Mouse (Mus musculus) forebrain, embryonic 13.5 days (tissue): ENCODE data around the gene Olfr49. TPM values are rescaled to one million over a fixed set of nuclear protein-coding genes. Genes with fewer than 3 reads are reported as not detected.
"Not testable (repeated sequence)": the region's sequence is repeated elsewhere in the genome, so short reads cannot be mapped to it uniquely, and the experiment has no call there.

Experiments used
- ATAC-seq: fragments of 200-750 bp; cut with Nextera tagmentation; 2 replicates; pipeline ENCODE4 v1.8.0; 2017
- H3K27ac ChIP-seq: fragments of 300-500 bp; sonication (generic); 2 replicates; pipeline ENCODE4 v1.5.1; 2015; ENCODE audit warnings: inconsistent platforms, mild to moderate bottlenecking, moderate library complexity
- H3K27me3 ChIP-seq: fragments of 300-500 bp; sonication (generic); 2 replicates; pipeline ENCODE4 v1.6.1; 2015; ENCODE audit warnings: mild to moderate bottlenecking, inconsistent platforms
- H3K36me3 ChIP-seq: fragments of 300-500 bp; sonication (generic); 2 replicates; pipeline ENCODE4 v1.6.1; 2015; ENCODE audit warnings: mild to moderate bottlenecking, inconsistent platforms; ENCODE audit not compliant: poor library complexity, severe bottlenecking
- H3K4me1 ChIP-seq: fragments of 300-500 bp; sonication (generic); 2 replicates; pipeline ENCODE4 v1.6.1; 2015; ENCODE audit warnings: inconsistent platforms
- H3K4me2 ChIP-seq: fragments of 300-500 bp; sonication (generic); 2 replicates; pipeline ENCODE4 v1.6.1; 2015; ENCODE audit warnings: inconsistent platforms, mild to moderate bottlenecking, moderate library complexity
- H3K4me3 ChIP-seq: fragments of 300-500 bp; sonication (generic); 2 replicates; pipeline ENCODE4 v1.5.1; 2015; ENCODE audit warnings: mild to moderate bottlenecking, inconsistent platforms
- H3K9ac ChIP-seq: fragments of 300-500 bp; sonication (generic); 2 replicates; pipeline ENCODE4 v1.6.1; 2015; ENCODE audit warnings: mild to moderate bottlenecking, inconsistent platforms
- H3K9me3 ChIP-seq: fragments of 300-500 bp; sonication (generic); replicated peaks from 2 replicates; pipeline ENCODE4 v1.6.1; 2016; ENCODE audit warnings: inconsistent platforms
- WGBS: fragments of 180-500 bp; shearing (Covaris S2); methylation state at CpG from one replicate; pipeline ENCODE4 v1.1.7; 2015; 5-methylcytosine and 5-hydroxymethylcytosine counted together
- polyA plus RNA-seq: library from polyadenylated mRNA; unstranded; fragments of >200 nt; fragmentation: Nextera tagmentation; extraction: Ambion mirVana; gene quantifications from 2 replicates; pipeline ENCODE4 v1.2.1, GENCODE M21; 2015

Gene Olfr49
- polyA plus RNA-seq, 1 experiment from 2014 or later = not detected

- H3K4me1 ChIP-seq = peaks cover 19% of the 10 kb centered on the region
- no peak for ATAC-seq
- H3K27ac ChIP-seq = no peak overlapping the region
- 0 out of 2 replicates have a peak, but pooled peaks cover 4% of the 10 kb centered on the region for H3K9me3 ChIP-seq
- H3K4me3 ChIP-seq = no peak overlapping the region
- no peak overlapping the region for H3K9ac ChIP-seq
- H3K27me3 ChIP-seq = no peaks in the 10 kb centered on the region
- 95% methylated on average over 5 of the region's 5 CpGs for WGBS
- H3K4me2 ChIP-seq = no peak overlapping the region
- H3K36me3 ChIP-seq = peaks cover 38% of the 10 kb centered on the region
Observed at GRCm38 (mm10) chr14:54236881-54237280, 47.9 kb downstream of the Olfr49 start.

- Histone ChIP-seq H3K27ac (no peak overlapping the region), H3K36me3 (peaks cover 29% of the 10 kb centered on the region), H3K4me2 (no peak overlapping the region), H3K4me1 (peaks cover 20% of the 10 kb centered on the region), H3K9ac (0 out of 2 replicates have a peak overlapping the region, but pooled peaks have one; percentile 22), H3K9me3 (no peaks in the 10 kb centered on the region), H3K27me3 (no peaks in the 10 kb centered on the region), H3K4me3 (no peak overlapping the region)
- WGBS = 77% methylated on average over 5 of the region's 5 CpGs
- ATAC-seq = no peak
Observed at GRCm38 (mm10) chr14:54235825-54236540, 48.8 kb downstream of the Olfr49 start.

DNA sequence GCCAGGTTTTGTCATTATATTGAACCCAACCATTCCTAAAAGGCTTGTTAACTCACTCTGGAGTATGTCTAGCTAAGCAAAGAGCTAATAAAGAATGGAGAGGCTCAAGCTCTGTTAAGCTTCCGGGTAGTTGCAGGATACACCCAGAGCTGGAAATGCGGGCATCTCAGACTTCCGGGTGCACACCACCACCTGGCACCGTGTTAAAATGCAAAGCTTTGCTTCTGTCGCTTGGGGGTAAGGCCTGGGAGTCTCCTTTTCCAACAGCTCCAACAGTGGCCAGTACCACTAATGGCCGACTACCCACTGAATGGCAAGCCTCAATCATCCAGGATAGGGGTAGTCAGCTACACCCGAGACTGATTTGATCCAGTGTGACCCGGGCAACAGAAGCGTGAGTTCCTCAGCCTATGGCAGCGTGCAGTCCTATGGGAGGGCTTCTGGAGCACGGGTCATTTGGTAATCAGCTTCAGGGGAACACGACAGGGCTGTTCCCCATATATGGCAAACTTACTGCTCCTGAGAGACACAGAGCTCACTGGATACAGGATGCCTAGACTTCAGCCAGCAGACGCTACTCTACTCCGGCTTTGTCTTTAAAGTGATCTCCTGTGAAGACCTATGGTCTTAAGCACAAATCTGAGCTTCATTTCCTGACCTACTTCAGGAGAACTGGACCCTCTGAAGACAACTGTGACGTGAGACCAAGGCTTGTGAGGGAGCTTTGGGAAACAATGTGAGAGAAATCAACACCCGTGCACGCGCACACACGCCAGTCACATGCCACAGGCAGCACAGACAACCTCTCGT is 50.3 kb downstream of the Olfr49 start:
- 81% methylated on average over 20 of the region's 20 CpGs for WGBS
- H3K4me1 ChIP-seq = peaks cover 21% of the 10 kb centered on the region
- H3K4me3 ChIP-seq = no peak overlapping the region
- peaks cover 23% of the 10 kb centered on the region for H3K36me3 ChIP-seq
- no peak overlapping the region for H3K9ac ChIP-seq
- ATAC-seq = no peak
- no peak overlapping the region for H3K4me2 ChIP-seq
- no peaks in the 10 kb centered on the region for H3K9me3 ChIP-seq
- H3K27ac ChIP-seq = no peak overlapping the region
- no peaks in the 10 kb centered on the region for H3K27me3 ChIP-seq

DNA sequence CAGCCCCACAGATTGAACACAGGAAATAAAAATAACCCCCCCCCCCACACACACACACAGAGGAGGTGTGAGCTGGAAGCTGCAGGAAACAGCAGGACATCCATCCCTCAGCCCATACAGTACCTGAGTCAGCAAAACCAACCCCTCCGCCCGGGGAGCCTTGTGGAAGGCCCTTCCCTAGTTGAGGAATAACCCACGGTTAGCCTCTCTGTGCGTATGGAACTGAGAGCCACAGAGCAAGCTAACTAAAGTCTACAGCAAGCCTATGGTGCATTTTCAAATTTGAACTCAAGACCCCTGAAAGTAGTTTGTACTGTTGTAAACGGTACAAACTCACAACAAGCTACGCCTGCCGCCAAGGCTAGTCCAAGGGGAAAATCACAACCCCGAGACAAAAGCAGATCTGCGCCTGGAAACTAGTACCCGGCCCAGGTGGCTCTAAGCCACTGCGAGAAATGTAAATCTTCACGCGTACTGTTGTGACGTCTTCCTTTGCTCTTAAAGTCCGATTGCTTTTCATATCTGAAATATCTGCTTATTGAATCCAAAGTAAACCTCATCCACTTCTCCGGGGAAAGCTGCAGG is 51.1 kb downstream of the Olfr49 start:
- 84% methylated on average over 16 of the region's 16 CpGs for WGBS

GRCm38 (mm10) chr14:54232811-54233558 is 51.8 kb downstream of the Olfr49 start:
- Histone ChIP-seq H3K4me1 (peaks cover 34% of the 10 kb centered on the region), H3K9me3 (no peaks in the 10 kb centered on the region), H3K9ac (no peak overlapping the region), H3K36me3 (peaks cover 20% of the 10 kb centered on the region), H3K27me3 (no peaks in the 10 kb centered on the region), H3K27ac (peak overlapping the region; percentile 35; the same call in 1 of the 2 replicates), H3K4me2 (no peak overlapping the region), H3K4me3 (no peak overlapping the region)
- WGBS = 55% methylated on average over 9 of the region's 9 CpGs
- no peak for ATAC-seq

More for the DNA sequence above, 51.1 kb downstream of the Olfr49 start:
- H3K36me3 ChIP-seq = peaks cover 23% of the 10 kb centered on the region
- H3K4me2 ChIP-seq = no peak overlapping the region
- no peak overlapping the region for H3K4me3 ChIP-seq
- no peak overlapping the region for H3K9ac ChIP-seq
- ATAC-seq = no peak
- peak overlapping the region; percentile 35; the same call in 1 of the 2 replicates for H3K27ac ChIP-seq
- peaks cover 29% of the 10 kb centered on the region for H3K4me1 ChIP-seq
- H3K27me3 ChIP-seq = no peaks in the 10 kb centered on the region
- H3K9me3 ChIP-seq = no peaks in the 10 kb centered on the region

DNA sequence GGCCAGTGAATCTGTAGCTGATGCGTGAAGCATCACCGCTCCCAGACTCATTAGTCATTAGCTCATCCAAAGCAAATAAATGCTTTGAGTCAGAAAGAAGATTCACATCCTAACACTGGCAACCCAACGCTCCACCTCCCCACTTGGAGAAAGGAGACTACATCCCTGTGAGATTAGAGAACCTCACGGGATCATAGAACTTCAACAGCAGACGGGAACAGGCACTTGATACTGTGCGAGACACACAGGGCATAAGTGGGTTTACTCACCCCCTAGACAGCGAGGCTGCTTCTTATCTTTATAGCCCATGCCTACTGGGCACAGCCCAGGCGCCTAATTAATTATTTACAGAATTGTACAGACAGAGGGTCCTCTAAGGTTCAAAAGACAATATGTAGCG is 52.6 kb downstream of the Olfr49 start:
- H3K4me1 ChIP-seq = peaks cover 34% of the 10 kb centered on the region

DNA sequence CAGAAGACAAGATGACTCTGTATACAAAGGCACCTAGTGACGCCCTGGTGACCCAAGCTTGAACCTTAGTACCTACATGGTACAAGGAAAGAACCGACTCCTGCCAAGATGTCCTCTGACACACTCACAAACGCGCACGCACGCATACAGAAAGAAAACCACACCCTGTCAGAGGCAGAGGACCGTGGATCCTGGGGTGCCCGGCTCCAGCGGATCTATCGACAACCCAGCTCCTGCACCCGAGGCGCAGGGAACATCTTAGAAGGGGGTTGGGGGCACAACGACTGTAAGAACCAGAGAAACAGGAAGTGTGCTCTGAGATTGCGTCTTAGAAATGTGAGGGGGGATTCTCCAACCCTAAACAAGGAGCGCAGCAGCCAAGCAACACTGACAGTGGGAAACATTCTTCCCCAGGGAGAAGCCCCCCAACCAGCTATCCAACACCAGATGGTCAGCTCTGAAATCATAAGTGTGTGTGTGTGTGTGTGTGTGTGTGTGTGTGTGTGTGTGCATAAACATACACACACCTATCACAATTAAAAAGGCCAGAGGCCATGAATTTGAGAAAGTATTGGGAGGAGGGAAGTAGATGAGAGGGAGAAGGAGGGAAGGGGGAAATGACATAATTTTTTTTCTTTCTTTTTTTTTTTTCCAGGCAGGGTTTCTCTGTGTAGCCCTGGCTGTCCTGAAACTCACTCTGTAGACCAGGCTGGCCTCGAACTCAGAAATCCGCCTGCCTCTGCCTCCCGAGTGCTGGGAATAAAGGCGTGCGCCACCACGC is 53.4 kb downstream of the Olfr49 start:
- no peak for ATAC-seq
- Histone ChIP-seq H3K9ac (no peak overlapping the region), H3K4me2 (no peak overlapping the region), H3K27ac (no peak overlapping the region), H3K4me3 (no peak overlapping the region), H3K27me3 (no peaks in the 10 kb centered on the region), H3K4me1 (peaks cover 34% of the 10 kb centered on the region), H3K36me3 (peaks cover 18% of the 10 kb centered on the region), H3K9me3 (no peaks in the 10 kb centered on the region)
- WGBS = 94% methylated on average over 21 of the region's 21 CpGs

More for the DNA sequence above, 52.6 kb downstream of the Olfr49 start:
- Histone ChIP-seq H3K4me2 (no peak overlapping the region), H3K9me3 (no peaks in the 10 kb centered on the region), H3K9ac (no peak overlapping the region), H3K36me3 (peaks cover 18% of the 10 kb centered on the region), H3K27me3 (no peaks in the 10 kb centered on the region), H3K4me3 (no peak overlapping the region), H3K27ac (no peak overlapping the region)
- 49% methylated on average over 9 of the region's 9 CpGs for WGBS
- no peak for ATAC-seq

DNA sequence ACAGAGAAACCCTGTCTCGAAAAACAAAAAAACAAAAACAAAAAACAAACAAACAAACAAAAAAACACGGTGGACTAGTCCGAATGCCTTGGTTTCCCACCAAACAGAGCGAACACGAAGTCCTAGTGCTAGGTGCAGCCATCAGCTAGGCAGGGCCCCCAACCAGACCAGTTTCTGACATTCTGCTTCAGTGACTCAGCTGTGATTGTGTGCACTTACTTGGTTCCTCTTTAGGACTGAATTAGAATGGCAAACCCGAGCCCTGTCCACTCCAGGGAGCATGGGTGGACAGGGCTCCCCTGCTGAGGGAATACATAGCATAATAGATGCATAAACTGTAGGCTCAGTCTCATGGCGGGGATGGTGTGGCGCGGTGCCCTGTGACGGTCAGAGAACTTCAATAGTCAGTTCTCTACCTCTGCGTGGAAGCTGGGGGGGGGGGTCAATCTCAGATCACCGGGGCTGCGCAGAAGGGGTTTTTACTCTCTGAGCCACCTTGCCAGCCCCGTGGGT is 54.0 kb downstream of the Olfr49 start:
- Histone ChIP-seq H3K27me3 (no peaks in the 10 kb centered on the region), H3K9ac (no peak overlapping the region), H3K36me3 (peaks cover 17% of the 10 kb centered on the region), H3K4me1 (peaks cover 34% of the 10 kb centered on the region), H3K9me3 (no peaks in the 10 kb centered on the region), H3K4me3 (no peak overlapping the region), H3K4me2 (no peak overlapping the region), H3K27ac (no peak overlapping the region)
- WGBS = 83% methylated on average over 14 of the region's 14 CpGs
- ATAC-seq = no peak

GRCm38 (mm10) chr14:54229849-54230248 is 54.9 kb downstream of the Olfr49 start:
- not testable (repeated sequence) for H3K9me3 ChIP-seq, ATAC-seq, H3K27ac ChIP-seq, H3K4me3 ChIP-seq, H3K27me3 ChIP-seq, H3K9ac ChIP-seq, H3K4me2 ChIP-seq, H3K36me3 ChIP-seq
- peaks cover 34% of the 10 kb centered on the region for H3K4me1 ChIP-seq
- 84% methylated on average over 3 of the region's 4 CpGs for WGBS

DNA sequence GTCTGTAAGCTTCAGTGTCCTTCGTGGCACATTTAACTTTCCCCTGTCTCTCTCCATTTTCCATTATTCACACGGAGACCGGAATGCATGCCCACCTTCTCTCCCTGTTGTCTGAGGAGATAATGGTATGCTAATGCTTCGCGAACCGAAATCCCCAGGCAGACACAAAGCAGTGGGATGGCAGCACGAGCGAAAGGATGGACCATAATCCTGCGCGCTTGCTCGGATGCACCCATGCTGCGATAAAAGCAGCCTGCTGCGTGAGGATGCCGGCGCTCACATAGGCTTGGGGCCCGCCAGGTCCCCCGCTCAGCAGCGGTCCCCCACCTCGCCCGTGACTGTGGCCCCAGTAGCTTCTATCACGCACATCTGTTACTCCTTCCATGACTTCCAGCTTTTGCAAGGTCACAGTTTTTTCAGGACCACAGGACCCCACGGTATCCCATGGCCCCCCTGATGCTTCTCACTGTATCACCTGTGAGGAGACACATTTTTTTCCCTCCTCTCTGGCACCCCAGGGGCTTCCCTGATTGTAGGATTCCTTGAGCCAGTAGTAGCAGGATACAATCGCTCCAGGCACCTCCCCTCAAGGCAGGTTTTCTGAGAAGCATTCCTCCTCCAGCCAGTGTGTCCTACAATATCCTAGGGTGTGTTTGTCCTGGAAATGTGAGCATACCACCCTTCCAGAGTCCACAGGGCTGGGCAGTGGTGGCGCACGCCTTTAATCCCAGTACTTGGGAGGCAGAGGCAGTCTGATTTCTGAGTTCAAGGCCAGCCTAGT is 55.6 kb downstream of the Olfr49 start:
- Histone ChIP-seq H3K27me3 (no peaks in the 10 kb centered on the region), H3K36me3 (peaks cover under 1% of the 10 kb centered on the region; the same call in 1 of the 2 replicates), H3K9me3 (no peaks in the 10 kb centered on the region), H3K4me2 (peak overlapping the region; percentile 56), H3K4me3 (peak overlapping the region; percentile 25), H3K27ac (peak overlapping the region; percentile 75), H3K9ac (peak overlapping the region; percentile 68), H3K4me1 (peaks cover 34% of the 10 kb centered on the region)
- WGBS = 7% methylated on average over 25 of the region's 25 CpGs
- peak; percentile 77 for ATAC-seq
